Mouse (Mus musculus) heart, embryonic 15.5 days (tissue): ENCODE results near the gene Chst15. TPM values are rescaled to one million over a fixed set of nuclear protein-coding genes. Genes with fewer than 3 reads are reported as not detected.

Experiments used
- ATAC-seq: fragments of 200-750 bp; cut with Nextera tagmentation; replicated peaks from 2 replicates; pipeline ENCODE4 v1.8.0; 2017; ENCODE audit warnings: low read depth, moderate TSS enrichment; ENCODE audit not compliant: insufficient number of reproducible peaks, insufficient read depth, low FRiP score
- H3K27ac ChIP-seq: fragments of 300-500 bp; sonication (generic); 2 replicates; pipeline ENCODE4 v1.5.1; 2015; ENCODE audit warnings: mild to moderate bottlenecking, inconsistent platforms
- H3K27me3 ChIP-seq: fragments of 300-500 bp; sonication (generic); 2 replicates; pipeline ENCODE4 v1.6.1; 2015; ENCODE audit warnings: inconsistent platforms
- H3K36me3 ChIP-seq: fragments of 300-500 bp; sonication (generic); 2 replicates; pipeline ENCODE4 v1.6.1; 2015; ENCODE audit warnings: mild to moderate bottlenecking, inconsistent platforms
- H3K4me1 ChIP-seq: fragments of 300-500 bp; sonication (generic); replicated peaks from 2 replicates; pipeline ENCODE4 v1.6.1; 2015; ENCODE audit warnings: inconsistent platforms
- H3K4me2 ChIP-seq: fragments of 300-500 bp; sonication (generic); 2 replicates; pipeline ENCODE4 v1.6.1; 2015; ENCODE audit warnings: inconsistent platforms, mild to moderate bottlenecking, moderate library complexity
- H3K4me3 ChIP-seq: fragments of 300-500 bp; sonication (generic); 2 replicates; pipeline ENCODE4 v1.5.1; 2015; ENCODE audit warnings: mild to moderate bottlenecking, inconsistent platforms
- H3K9ac ChIP-seq: fragments of 300-500 bp; sonication (generic); 2 replicates; pipeline ENCODE4 v1.6.1; 2015; ENCODE audit warnings: mild to moderate bottlenecking, inconsistent platforms
- H3K9me3 ChIP-seq: fragments of 300-500 bp; sonication (generic); replicated peaks from 2 replicates; pipeline ENCODE4 v1.6.1; 2016; ENCODE audit warnings: inconsistent platforms
- WGBS: fragments of 180-500 bp; shearing (Covaris S2); methylation state at CpG from one replicate; pipeline ENCODE4 v1.1.7; 2015; ENCODE audit warnings: mixed read lengths; 5-methylcytosine and 5-hydroxymethylcytosine counted together
- polyA plus RNA-seq: library from polyadenylated mRNA; unstranded; fragments of >200 nt; fragmentation: Nextera tagmentation; extraction: Ambion mirVana; gene quantifications from 2 replicates; pipeline ENCODE4 v1.2.1, GENCODE M21; 2015

Gene Chst15
- 4.4 and 6.8 TPM in 2 replicates for polyA plus RNA-seq

DNA sequence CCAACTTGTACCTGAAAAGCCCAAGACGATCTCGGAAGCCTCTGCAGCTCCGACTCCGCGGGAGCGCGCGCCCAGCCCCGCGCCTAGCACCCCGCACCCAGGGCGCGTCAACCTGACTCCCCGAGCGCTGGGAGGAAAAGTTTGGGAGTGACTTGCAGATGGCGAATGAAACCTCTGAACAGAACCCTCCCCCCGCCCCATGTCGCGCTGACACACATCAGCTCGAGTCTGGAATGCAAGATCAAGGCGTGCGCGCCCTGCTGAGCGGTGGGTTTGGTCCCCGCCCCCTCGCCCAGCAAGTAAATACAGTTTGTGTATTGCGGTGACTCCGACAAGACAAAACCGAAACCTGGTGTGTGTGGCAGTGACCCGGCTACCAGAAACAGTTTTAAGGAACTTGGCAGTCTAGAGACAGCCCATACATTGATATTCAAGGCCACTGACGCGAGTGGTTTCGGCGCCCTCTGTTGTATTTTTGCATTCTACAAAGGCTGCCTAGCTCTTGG lies at the start of gene Chst15:
Gene Chst15 (minus strand): TSS at position 193 of the 506 bp plus-strand sequence.
- Histone ChIP-seq H3K27me3 (0 out of 2 replicates have a peak, but pooled peaks cover 4% of the 10 kb centered on the region), H3K27ac (peak within 1 kb of the TSS; percentile 76), H3K4me1 (peaks cover 19% of the 10 kb centered on the region), H3K4me3 (peak within 1 kb of the TSS; percentile 83), H3K9ac (peak within 1 kb of the TSS; percentile 74), H3K4me2 (peak within 1 kb of the TSS; percentile 97), H3K36me3 (no peaks in the 10 kb centered on the region), H3K9me3 (no peaks in the 10 kb centered on the region)
- ATAC-seq: peak; percentile 23
- WGBS: under 1% methylated on average over 34 of the region's 34 CpGs

GRCm38 (mm10) chr7:132365703-132366384 lies 48.8 kb upstream of the Chst15 start:
- H3K4me2 ChIP-seq: no peak overlapping the region
- peak overlapping the region; percentile 26; the same call in 1 of the 2 replicates for H3K27ac ChIP-seq
- H3K27me3 ChIP-seq: no peaks in the 10 kb centered on the region
- H3K4me3 ChIP-seq: no peak overlapping the region
- no peaks in the 10 kb centered on the region for H3K9me3 ChIP-seq
- 45% methylated on average over 5 of the region's 5 CpGs for WGBS
- no peaks in the 10 kb centered on the region for H3K36me3 ChIP-seq
- H3K9ac ChIP-seq: no peak overlapping the region
- ATAC-seq: 0 out of 2 replicates have a peak, but pooled peaks have one; percentile 15
- H3K4me1 ChIP-seq: peaks cover 13% of the 10 kb centered on the region

DNA sequence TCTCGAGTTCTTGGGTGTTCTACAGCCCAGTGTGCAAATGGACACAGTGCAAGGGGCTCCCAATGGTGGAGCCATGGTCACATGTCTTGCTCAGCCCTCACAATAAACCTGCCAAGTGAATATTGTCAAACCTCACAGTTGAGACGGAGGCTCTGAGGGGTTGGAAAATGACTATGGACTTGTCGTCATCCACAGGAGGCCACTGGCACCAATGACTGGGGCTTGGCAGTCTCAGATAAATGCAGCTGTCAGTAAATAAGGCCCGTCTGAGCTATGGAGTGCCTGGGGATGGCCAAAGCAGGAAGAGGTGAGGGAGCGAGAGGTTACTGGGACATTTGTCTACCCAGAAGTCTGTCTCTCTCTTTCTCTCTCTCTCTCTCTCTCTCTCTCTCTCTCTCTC lies 48.1 kb upstream of the Chst15 start:
- Histone ChIP-seq H3K36me3 (no peaks in the 10 kb centered on the region), H3K9ac (no peak overlapping the region), H3K4me2 (no peak overlapping the region), H3K27ac (no peak overlapping the region), H3K27me3 (no peaks in the 10 kb centered on the region), H3K9me3 (no peaks in the 10 kb centered on the region), H3K4me3 (no peak overlapping the region), H3K4me1 (peaks cover 13% of the 10 kb centered on the region)
- no peak for ATAC-seq
- WGBS: 77% methylated on average over 5 of the region's 5 CpGs

GRCm38 (mm10) chr7:132364506-132364905 lies 47.5 kb upstream of the Chst15 start:
- ATAC-seq: no peak
- peaks cover 13% of the 10 kb centered on the region for H3K4me1 ChIP-seq
- no peaks in the 10 kb centered on the region for H3K36me3 ChIP-seq
- H3K27me3 ChIP-seq: no peaks in the 10 kb centered on the region
- H3K9me3 ChIP-seq: no peaks in the 10 kb centered on the region
- 37% methylated on average over 5 of the region's 5 CpGs for WGBS
- no peak overlapping the region for H3K4me3 ChIP-seq
- H3K4me2 ChIP-seq: no peak overlapping the region
- H3K27ac ChIP-seq: no peak overlapping the region
- no peak overlapping the region for H3K9ac ChIP-seq

GRCm38 (mm10) chr7:132360336-132360735 lies 43.3 kb upstream of the Chst15 start:
- 69% methylated on average over 4 of the region's 4 CpGs for whole genome bisulfite sequencing
- H3K27me3 ChIP-seq: no peaks in the 10 kb centered on the region; the same call in 1 of the 2 replicates
- H3K4me1 ChIP-seq: peaks cover 13% of the 10 kb centered on the region; the same call in 1 of the 2 replicates
- no peak overlapping the region for H3K4me3 ChIP-seq
- no peak overlapping the region for H3K4me2 ChIP-seq
- no peaks in the 10 kb centered on the region for H3K36me3 ChIP-seq
- H3K9ac ChIP-seq: no peak overlapping the region
- no peak for ATAC-seq
- H3K9me3 ChIP-seq: no peaks in the 10 kb centered on the region
- no peak overlapping the region for H3K27ac ChIP-seq

GRCm38 (mm10) chr7:132358709-132359108 lies 41.7 kb upstream of the Chst15 start:
- Histone ChIP-seq H3K9me3 (no peaks in the 10 kb centered on the region), H3K4me1 (peaks cover 10% of the 10 kb centered on the region; the same call in 1 of the 2 replicates), H3K9ac (no peak overlapping the region), H3K27me3 (no peaks in the 10 kb centered on the region; the same call in 1 of the 2 replicates), H3K27ac (no peak overlapping the region), H3K4me2 (no peak overlapping the region), H3K36me3 (no peaks in the 10 kb centered on the region), H3K4me3 (no peak overlapping the region)
- ATAC-seq: no peak
- WGBS: 47% methylated on average over 4 of the region's 4 CpGs

DNA sequence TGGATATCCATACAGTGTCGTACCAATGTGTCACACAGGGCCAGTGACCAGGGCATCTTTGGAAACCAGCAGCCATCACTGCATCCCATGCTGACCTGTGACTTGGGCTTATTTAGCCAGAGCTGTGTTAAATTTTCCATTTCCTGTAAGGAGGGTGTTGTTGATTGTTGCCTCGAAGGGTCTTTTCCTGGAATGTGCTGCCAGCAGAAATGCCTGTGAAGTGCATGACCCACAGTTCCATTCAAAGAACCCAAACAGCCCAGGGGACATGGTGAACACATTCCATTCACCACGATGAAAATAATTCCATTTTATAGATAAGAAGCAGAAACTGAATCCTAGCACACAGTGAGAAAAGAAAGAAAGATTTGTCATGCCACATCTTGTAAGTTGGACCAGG lies 41.2 kb upstream of the Chst15 start:
- 37% methylated on average over 3 of the region's 3 CpGs for WGBS
- Histone ChIP-seq H3K9me3 (no peaks in the 10 kb centered on the region), H3K36me3 (no peaks in the 10 kb centered on the region), H3K9ac (no peak overlapping the region), H3K27ac (no peak overlapping the region), H3K27me3 (no peaks in the 10 kb centered on the region; the same call in 1 of the 2 replicates), H3K4me3 (no peak overlapping the region), H3K4me1 (peaks cover 10% of the 10 kb centered on the region; the same call in 1 of the 2 replicates), H3K4me2 (no peak overlapping the region)
- ATAC-seq: peak; percentile 48; the same call in 1 of the 2 replicates

DNA sequence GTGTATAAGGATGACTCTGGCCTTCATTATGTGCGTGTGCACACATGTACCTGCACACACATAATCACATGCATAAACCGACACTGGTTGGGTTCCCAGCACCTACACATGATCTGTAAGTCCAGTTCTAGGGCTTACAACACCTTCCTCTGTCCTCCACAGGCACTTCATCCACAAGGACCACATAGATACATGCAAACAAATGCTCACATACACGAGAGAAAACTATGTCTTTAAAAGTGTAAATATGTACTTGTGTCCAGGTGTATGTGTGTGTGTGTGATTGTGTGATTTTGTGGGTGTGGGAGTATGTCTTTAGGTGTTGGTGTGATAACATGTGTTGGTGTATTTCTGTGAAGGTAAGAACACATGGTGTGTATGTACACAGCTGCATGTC lies 40.8 kb upstream of the Chst15 start:
- Histone ChIP-seq H3K4me1 (peaks cover 10% of the 10 kb centered on the region; the same call in 1 of the 2 replicates), H3K27me3 (no peaks in the 10 kb centered on the region; the same call in 1 of the 2 replicates)

DNA sequence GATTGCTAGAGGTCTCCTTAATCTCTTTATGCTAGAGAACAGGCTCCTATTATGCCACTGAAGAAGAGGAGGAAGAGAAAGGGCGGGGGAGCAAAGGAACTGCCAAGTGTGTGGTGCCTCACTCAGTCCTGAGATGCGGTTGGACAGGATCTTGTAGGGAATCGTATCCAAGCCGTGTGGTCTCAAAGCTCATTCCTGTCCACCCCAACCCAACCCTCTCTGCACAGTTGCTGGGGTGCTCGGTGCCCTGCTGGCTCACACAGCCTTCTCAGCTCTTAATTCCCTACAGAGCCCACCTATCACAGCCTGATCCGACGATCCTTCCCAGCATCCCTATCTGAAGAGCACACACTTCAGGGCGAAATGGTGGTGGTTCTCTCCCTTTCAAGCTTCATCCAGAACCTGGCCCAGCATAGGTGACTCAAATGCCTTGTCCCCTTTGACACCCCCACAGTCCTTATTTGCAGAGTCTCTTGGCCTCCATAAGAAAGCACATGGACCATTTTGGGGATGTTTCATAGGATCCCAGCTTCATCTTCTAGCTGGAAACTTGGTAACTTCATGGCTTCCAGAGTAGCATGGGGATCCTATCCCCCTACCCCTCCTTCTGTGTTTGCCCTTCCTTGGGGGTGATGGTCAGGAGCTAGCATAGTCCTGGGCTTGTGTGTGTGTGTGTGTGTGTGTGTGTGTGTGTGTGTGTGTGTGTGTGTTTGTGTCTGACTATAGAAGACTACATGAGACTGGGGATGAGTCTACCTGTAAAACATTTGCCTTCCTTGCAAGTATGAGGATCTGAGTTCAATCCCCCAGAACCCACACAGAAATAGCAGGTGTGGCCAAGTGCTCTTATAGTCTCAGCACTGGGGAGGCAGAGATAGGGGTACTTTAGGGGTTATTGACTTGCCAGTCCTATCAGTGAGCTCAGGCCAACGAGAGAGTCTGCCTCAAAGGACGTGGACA lies 40.1 kb upstream of the Chst15 start:
- Histone ChIP-seq H3K27ac (no peak overlapping the region), H3K9me3 (no peaks in the 10 kb centered on the region), H3K4me3 (no peak overlapping the region), H3K4me1 (peaks cover 10% of the 10 kb centered on the region; the same call in 1 of the 2 replicates), H3K36me3 (no peaks in the 10 kb centered on the region), H3K4me2 (no peak overlapping the region), H3K9ac (no peak overlapping the region), H3K27me3 (no peaks in the 10 kb centered on the region; the same call in 1 of the 2 replicates)
- 55% methylated on average over 10 of the region's 10 CpGs for WGBS
- ATAC-seq: no peak

More for the DNA sequence above, 40.8 kb upstream of the Chst15 start:
- no peak overlapping the region for H3K9ac ChIP-seq
- H3K4me2 ChIP-seq: no peak overlapping the region
- H3K9me3 ChIP-seq: no peaks in the 10 kb centered on the region
- ATAC-seq: no peak
- WGBS: 80% methylated on average over 3 of the region's 3 CpGs
- no peak overlapping the region for H3K4me3 ChIP-seq
- H3K36me3 ChIP-seq: no peaks in the 10 kb centered on the region
- H3K27ac ChIP-seq: no peak overlapping the region

- peaks cover 10% of the 10 kb centered on the region; the same call in 1 of the 2 replicates for H3K4me1 ChIP-seq
- no peak for ATAC-seq
- H3K4me2 ChIP-seq: no peak overlapping the region
- WGBS: 38% methylated on average over 8 of the region's 8 CpGs
- no peak overlapping the region for H3K4me3 ChIP-seq
- no peak overlapping the region for H3K9ac ChIP-seq
- H3K9me3 ChIP-seq: no peaks in the 10 kb centered on the region
- H3K27ac ChIP-seq: no peak overlapping the region
- H3K27me3 ChIP-seq: no peaks in the 10 kb centered on the region; the same call in 1 of the 2 replicates
- no peaks in the 10 kb centered on the region for H3K36me3 ChIP-seq
These were observed 39.2 kb upstream of the Chst15 start for GRCm38 (mm10) chr7:132356185-132356584.

GRCm38 (mm10) chr7:132355767-132356166 lies 38.7 kb upstream of the Chst15 start:
- peaks cover 10% of the 10 kb centered on the region; the same call in 1 of the 2 replicates for H3K4me1 ChIP-seq
- WGBS: 66% methylated on average over 6 of the region's 6 CpGs
- H3K9ac ChIP-seq: no peak overlapping the region
- no peak overlapping the region for H3K27ac ChIP-seq
- H3K27me3 ChIP-seq: no peaks in the 10 kb centered on the region; the same call in 1 of the 2 replicates
- H3K9me3 ChIP-seq: no peaks in the 10 kb centered on the region
- ATAC-seq: no peak
- H3K36me3 ChIP-seq: no peaks in the 10 kb centered on the region
- no peak overlapping the region for H3K4me3 ChIP-seq
- no peak overlapping the region for H3K4me2 ChIP-seq
